Mouse (Mus musculus): Measurements from ENCODE around the gene Smad3. TPM values are rescaled to one million over a fixed set of nuclear protein-coding genes. Genes with fewer than 3 reads are reported as not detected.

The Smad3 gene
- total RNA-seq (2023): 44.5 TPM

DNA sequence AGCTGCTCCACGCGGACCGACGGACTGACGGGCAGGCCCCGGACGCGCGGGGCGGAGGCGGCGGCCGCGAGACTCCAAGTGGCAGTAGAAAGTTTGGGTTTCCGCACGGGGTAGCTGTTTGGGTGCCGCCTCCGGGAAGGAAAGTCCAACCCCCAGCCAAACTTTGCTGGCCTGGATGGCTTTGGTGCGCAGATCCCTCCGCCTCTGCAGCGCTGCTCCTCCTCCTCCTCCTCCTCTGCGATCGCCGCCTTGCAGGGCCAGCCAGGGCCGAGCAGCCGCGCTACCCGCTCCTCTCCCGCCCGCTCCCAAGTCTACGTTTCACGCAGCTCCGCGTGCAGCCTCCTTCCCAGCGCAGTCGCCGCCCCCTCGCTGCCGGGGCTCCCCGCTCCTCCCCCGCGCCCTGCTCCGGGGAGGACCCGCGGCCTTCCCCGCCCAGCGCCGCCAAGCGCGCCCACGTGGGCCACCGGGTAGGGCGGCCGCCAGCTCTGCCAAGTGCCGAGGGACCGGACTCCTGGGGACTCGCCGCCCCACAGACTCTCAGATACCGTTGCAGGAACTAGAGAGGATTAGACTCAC is at the start of gene Smad3:
Smad3 (minus strand) TSS at position 130 of the 576 bp plus-strand sequence.

DNA sequence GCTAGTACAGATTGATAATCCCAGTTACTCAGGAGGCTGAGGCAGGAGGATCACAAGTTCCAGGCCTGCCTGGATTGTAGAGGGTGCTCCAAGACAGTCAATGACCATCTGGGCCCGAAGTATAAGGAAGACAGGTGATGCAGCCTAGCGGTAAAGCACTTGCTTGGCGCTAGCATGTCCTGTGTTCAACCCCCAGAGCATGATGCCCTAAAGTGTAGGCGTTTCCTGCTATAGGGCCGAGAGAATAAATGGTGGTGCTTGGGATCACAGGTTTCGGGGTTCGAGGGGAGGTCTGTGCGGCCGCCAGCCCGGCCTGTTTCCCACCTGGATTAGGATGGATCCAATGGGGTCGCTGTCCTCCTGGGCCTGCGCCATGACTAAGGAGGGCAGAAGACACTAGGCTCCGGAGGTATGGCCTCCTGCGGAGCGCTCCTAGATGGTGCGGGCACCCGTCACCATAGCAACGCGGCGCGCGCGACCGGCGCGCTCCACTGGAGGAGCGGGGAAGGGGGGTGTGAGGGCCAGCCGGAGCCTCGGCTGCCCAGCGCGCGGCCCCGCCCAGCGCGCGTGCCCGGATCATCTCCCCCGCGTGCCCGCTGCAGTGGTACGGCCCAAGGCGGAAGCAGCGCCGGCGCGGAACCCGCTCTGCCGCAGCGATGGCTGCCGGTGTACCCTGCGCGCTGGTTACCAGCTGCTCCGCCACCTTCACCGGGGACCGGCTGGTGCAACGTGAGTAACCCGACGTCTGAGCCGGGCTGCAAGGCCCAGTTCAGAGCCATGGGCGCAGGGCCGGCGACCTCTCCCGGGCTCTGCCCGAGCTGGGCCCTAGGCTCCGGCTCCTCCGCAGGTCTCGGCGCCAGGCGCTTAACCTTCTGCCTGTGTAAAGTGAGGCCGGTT is 155.5 kb downstream of the Smad3 start, which contains the start of the genes Iqch and Aagab:
Iqch (minus strand) TSS at position 451 of the 897 bp plus-strand sequence.
Aagab (plus strand) TSS at position 618 of the 897 bp plus-strand sequence.

Other genes starting within 250 kb of the Smad3 start
- 0.18 TPM for gene Iqch, start 155.5 kb downstream of the Smad3 start, total RNA-seq (2023)
- 26.3 TPM for gene Aagab, start 155.3 kb downstream of the Smad3 start, total RNA-seq (2023)